Mouse (Mus musculus): ENCODE results near the gene Fam76a.

- TF ChIP-seq FLI1 (IDR thresholded peaks at IDR 0.05; ENCODE audit: low read length), result no peak
- TF ChIP-seq GATA1 (IDR thresholded peaks at IDR 0.05; ENCODE audit: borderline replicate concordance, low read length), result no peak
Observed at GRCm38 (mm10) chr4:132968105-132968938, 46.0 kb upstream of the Fam76a start.
